Mouse (Mus musculus) lung, adult 2 months (tissue): Measurements from ENCODE around the gene Dok5. TPM values are rescaled to one million over a fixed set of nuclear protein-coding genes. Genes with fewer than 3 reads are reported as not detected.
A peak's percentile ranks its signal among the peaks of the same experiment; 100 is the strongest.

ENCODE experiments used
- DNase-seq: peaks from one replicate; pipeline ENCODE4 v3.0.0; 2022
- H3K4me1 ChIP-seq: fragments of 200-500 bp; 2 replicates; pipeline ENCODE4 v1.6.1; 2011; ENCODE audit warnings: low read length; ENCODE audit not compliant: control insufficient read depth, insufficient read depth
- H3K4me3 ChIP-seq: fragments of 200-500 bp; replicated peaks from 2 replicates; pipeline ENCODE3; 2011; ENCODE audit warnings: low read depth, mild to moderate bottlenecking, control low read depth, low read length; ENCODE audit errors: extremely low read depth
- CTCF ChIP-seq: fragments of 200-500 bp; IDR thresholded peaks from 2 replicates; pipeline ENCODE4 v1.5.1; 2011; ENCODE audit warnings: mild to moderate bottlenecking, low read length, control low read depth; ENCODE audit not compliant: insufficient read depth
- POLR2A ChIP-seq: fragments of 200-500 bp; IDR thresholded peaks from 2 replicates; pipeline ENCODE4 v1.6.1; 2011; ENCODE audit warnings: low read depth, mild to moderate bottlenecking, control low read depth, low read length, borderline replicate concordance; ENCODE audit errors: extremely low read depth
- whole genome bisulfite sequencing: fragments of 180-500 bp; shearing (Covaris S2); methylation state at CpG from one replicate; pipeline ENCODE4 v1.1.7; 2018; 5-methylcytosine and 5-hydroxymethylcytosine counted together
- polyA plus RNA-seq: library from polyadenylated mRNA; depleted of rRNA; stranded (reverse); fragments of >200 nt; gene quantifications from 2 replicates; pipeline ENCODE4 v1.2.3, GENCODE M21; 2012; rRNA removed

The Dok5 gene
- polyA plus RNA-seq = 0.10 and 0.50 TPM in 2 replicates

DNA sequence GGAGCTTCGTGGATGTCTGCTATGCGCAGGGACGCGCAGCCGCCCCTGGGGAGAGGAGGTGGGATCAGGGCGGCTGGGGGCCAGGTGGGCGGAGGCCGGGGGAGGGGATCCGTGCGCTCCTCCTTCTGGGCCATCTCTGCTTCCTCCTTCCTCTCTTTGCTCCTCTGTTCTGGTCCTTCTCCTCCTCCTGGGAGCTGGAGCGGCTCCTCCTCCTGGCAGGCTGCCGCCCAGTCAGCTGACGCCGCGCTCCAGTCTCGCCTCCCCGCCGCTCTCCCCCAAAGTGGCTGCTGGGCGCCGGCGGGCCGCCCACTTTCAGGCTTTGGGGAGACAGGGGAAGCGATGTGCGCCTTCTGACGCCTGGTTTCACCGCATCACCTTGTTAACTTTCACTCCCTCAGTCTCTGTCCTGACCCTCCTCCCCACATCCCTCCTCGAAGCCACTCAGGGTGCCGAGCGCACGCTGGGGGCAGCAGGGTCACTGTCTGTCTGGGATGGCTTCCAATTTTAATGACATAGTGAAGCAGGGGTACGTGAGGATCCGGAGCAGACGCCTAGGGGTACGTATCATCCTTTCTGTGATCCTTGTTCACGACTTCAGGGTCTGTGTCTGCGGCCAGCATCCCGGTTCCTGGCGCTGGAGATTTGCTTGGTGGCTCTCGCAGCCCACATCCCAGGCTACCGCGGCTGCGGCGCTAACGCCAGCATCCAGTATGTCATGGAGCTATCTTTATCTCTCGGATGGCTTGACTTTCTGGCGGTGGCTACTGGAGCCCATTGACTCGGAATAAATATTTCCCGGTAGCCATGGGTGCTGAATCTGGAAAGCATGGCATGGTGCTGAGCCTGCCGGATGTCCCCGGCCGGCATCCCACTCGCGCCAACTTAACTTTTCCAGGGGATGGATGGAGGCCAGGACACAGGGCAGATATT lies at the start of gene Dok5:
Dok5 (plus strand) TSS at position 176 of the 930 bp plus-strand sequence.
- peak; percentile 13 for DNase-seq
- TF ChIP-seq CTCF = no peak
- TF ChIP-seq POLR2A = no peak
- WGBS = 3% methylated on average over 52 of the region's 53 CpGs

DNA sequence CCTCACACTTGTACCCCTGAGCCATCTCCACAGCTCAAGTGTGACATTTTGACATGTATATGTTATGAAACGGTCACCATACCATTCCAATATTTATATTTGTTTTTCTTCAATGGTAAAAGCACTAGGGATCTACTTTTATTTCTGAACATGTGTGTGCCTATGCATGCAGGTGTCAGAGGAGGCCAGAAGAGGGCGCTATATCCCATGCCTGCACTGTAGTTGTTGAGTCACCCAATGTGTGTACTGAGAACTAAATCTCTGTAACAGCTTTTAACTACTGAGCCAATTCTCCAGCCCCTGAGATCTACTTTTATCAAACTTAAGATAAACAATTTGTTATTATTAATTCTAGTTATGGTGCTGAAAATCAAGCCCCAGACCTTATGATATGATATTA lies 48.2 kb upstream of the Dok5 start:
- WGBS = 63% methylated on average over 2 of the region's 2 CpGs
- no peak for DNase-seq
- no peaks in the 10 kb centered on the region for H3K4me1 ChIP-seq
- no peak for TF ChIP-seq POLR2A
- TF ChIP-seq CTCF = no peak
- H3K4me3 ChIP-seq = no peak overlapping the region

More for the DNA sequence above, at the start of gene Dok5:
- Histone ChIP-seq H3K4me3 (peak within 1 kb of the TSS; percentile 46), H3K4me1 (no peaks in the 10 kb centered on the region)

DNA sequence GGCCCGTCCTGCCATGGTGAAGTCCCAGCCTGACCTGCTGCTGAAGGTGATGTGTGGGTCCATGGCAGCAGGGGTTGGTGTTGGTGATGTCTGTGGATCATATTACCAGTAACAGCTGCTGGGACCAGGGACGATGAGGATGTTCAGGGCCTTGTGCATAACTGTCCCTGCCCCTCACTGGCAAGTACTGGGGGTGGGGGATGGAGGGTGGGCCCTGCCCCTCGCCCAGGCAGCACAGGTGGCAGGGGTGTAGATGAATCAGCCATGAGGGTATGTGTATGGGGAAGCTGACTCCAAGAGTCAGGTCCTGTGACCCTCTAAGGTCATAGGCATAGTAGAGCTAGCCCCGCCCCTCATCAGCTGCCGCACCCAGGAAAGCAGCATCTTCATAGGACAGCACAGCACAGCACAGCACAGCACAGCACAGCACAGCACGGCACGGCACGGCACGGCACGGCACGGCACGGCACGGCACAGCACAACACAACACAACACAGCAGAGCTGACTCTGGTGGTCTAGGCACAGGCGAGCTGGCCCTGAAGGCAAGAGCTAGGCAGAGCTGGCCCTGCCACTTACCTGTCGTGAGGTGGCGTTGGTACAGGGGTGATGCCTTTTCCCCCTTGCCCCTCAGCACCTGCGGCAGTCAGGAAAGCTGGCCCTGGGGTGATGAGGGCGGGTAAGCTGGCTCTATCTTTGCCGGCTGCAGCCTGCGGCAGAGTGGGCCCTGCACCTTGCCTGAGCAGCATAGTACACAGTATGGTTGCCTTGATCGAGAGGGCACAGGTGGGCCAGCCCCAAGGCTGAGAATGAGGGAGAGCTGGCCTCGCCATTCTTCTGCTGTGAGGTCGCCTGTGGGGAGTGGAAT lies 36.3 kb upstream of the Dok5 start:
- DNase-seq = no peak
- H3K4me3 ChIP-seq = no peak overlapping the region
- no peaks in the 10 kb centered on the region for H3K4me1 ChIP-seq
- TF ChIP-seq POLR2A (no peak), CTCF (no peak)
- WGBS = 74% methylated on average over 23 of the region's 23 CpGs

DNA sequence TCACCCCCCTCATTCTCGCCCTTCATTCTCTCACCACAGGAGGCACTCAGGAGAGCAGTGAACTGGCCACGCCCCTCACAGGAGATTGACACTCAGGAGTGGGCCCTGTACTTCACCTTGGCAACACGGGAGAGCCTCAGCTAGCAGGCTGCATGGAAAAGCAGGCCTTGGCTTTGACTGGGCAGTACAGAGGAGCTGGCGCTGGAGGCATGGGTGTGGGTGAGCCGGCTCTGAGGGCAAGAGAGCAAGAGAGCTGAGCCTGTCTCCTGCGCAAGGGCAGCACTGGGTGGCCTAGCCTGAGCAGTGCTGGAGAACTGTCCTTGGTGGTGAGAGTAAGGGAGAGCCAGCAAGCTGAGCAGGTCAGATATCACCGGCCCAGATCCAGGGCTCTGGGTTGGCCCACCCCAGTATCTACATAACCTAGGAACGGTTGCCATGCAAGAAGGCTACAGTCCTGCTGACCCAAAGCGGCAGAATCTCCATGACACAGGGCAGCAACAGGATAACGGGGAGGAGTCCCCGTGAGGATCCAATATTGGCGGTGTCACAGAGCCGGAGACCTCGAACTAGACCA lies 35.6 kb upstream of the Dok5 start:
- no peak for DNase-seq
- no peak for TF ChIP-seq CTCF
- no peak for TF ChIP-seq POLR2A
- WGBS = 64% methylated on average over 14 of the region's 14 CpGs
- Histone ChIP-seq H3K4me3 (no peak overlapping the region), H3K4me1 (no peaks in the 10 kb centered on the region)

DNA sequence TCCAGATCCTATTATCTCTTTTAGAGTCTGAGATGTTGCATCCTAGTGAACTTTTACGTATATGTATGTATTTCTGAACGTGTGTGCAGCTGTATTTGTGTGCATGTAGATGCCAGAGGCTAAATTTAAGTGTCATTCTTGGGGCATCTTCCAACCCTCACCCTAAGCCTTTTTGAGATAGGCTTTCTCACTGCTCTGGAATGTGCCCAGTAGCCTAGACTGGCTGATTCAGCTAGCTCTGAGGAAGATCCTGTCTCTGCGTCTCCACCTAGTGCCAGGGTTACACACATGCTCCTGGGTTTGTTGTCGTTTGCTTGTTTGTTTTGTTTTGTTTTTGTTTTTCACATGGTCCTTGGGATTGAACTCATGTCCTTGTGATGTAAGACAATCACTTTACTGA lies 31.1 kb upstream of the Dok5 start:
- DNase-seq = no peak
- no peak overlapping the region for H3K4me3 ChIP-seq
- 67% methylated on average over 4 of the region's 4 CpGs for WGBS
- no peaks in the 10 kb centered on the region for H3K4me1 ChIP-seq
- TF ChIP-seq CTCF (no peak), POLR2A (no peak)

DNA sequence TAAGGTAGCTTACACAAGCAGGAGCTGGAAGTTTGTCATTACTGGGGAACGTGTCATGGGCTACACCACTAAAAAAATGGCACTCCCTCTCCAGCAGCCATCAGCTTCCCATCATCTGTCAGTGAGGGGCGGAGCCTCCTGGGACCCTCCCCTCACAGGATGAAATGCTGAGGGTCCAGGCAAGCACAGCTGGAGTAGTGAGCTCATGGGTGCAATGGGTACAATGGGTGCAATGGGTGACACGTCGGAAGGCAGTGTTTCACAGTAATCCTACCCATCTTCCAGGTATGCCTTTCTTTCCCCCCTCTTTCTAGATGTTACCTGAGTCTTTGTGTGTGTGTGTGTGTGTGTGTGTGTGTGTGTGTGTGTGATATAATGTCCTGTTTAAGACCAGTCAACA lies 25.1 kb upstream of the Dok5 start:
- Histone ChIP-seq H3K4me3 (no peak overlapping the region), H3K4me1 (no peaks in the 10 kb centered on the region)
- DNase-seq = no peak
- TF ChIP-seq POLR2A (no peak), CTCF (no peak)
- 78% methylated on average over 4 of the region's 4 CpGs for WGBS

DNA sequence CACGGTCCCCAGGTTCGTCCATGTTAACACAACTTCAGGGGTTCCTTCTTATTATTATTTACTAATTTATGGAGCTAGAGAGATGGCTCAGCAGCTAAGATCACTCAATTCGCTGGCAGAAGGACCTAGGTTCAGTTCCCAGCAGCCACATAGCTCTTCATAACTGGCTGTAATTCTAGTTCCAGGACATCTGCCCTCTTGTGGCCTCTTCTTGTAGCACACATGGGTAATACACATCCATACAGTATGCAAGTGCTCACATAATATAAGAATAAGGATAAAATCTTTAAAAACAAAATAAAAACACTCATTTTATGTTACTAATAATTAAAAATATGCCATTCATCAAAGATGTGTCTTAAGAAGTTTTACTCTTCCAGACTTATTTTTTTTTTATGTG lies 23.9 kb upstream of the Dok5 start:
- TF ChIP-seq POLR2A (no peak), CTCF (no peak)
- Histone ChIP-seq H3K4me1 (no peaks in the 10 kb centered on the region), H3K4me3 (no peak overlapping the region)
- 80% methylated on average over 3 of the region's 3 CpGs for WGBS
- DNase-seq = no peak

DNA sequence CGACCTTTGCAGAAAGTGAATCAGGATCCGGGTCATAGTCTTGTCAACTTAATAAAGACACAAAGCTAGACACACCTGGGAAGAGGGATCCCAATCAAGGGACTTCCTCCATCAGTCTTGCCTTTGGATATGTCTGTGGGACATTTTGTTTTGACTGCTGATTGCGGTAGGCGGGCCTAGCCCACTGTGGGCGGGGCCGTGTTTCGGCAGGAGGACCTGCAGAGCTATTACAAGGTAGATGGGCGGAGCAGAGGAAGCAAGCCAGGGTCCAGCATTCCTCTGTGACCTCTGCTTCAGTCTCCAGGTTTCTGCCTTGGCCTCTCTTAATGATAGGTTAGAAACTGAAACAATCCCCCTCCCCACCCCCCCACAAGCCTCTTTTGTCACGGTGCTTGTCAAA lies 22.7 kb upstream of the Dok5 start:
- H3K4me1 ChIP-seq = no peaks in the 10 kb centered on the region
- DNase-seq = no peak
- WGBS = 74% methylated on average over 9 of the region's 9 CpGs
- no peak overlapping the region for H3K4me3 ChIP-seq
- TF ChIP-seq POLR2A = no peak
- no peak for TF ChIP-seq CTCF

DNA sequence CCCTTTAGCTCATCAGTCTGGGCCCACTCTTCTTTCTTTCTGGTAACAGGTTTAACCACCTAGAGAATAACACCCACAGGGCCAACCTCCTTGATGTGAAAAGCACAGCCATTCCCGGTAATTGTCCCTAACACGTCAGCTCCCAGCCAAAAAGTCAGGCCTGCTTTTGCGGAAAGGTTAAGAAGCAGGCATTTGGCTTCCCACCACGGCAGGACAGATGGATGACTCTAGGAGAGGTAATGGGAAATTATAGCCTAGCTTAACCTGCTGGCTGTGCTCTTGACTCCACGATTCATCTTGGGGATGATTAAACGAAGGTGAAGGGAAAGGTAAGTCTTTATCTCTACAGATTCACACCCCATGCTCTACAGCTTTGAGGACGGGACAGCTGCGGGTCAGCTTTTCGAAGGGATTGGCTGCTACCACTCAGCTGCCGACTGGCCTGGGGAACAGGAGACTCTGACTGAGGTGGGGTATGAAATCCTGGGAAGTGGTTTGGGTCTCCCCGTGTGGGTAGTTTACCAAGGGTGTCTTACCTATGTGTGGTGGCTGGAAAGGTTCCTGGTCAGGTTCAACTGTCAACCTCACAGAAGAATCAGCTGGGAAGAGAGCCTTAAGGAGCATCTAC lies 18.8 kb upstream of the Dok5 start:
- H3K4me1 ChIP-seq = no peaks in the 10 kb centered on the region
- DNase-seq = no peak
- TF ChIP-seq CTCF = no peak
- TF ChIP-seq POLR2A = no peak
- no peak overlapping the region for H3K4me3 ChIP-seq
- WGBS = 77% methylated on average over 11 of the region's 11 CpGs
